Mouse (Mus musculus): ENCODE measurements around the gene Sh2d2a. TPM values are rescaled to one million over a fixed set of nuclear protein-coding genes. Genes with fewer than 3 reads are reported as not detected.
"Not testable (repeated sequence)": the region's sequence is repeated elsewhere in the genome, so short reads cannot be mapped to it uniquely, and the experiment has no call there.

Gene Sh2d2a
- total and polyA plus RNA-seq, 3 experiments: 0.17 to 0.31 (median 0.30) TPM

GRCm38 (mm10) chr3:87855936-87856335 is 9.4 kb downstream of the Sh2d2a start:
- no peak for DNase-seq

GRCm38 (mm10) chr3:87857666-87858065 is 11.1 kb downstream of the Sh2d2a start:
- no peak for DNase-seq

DNA sequence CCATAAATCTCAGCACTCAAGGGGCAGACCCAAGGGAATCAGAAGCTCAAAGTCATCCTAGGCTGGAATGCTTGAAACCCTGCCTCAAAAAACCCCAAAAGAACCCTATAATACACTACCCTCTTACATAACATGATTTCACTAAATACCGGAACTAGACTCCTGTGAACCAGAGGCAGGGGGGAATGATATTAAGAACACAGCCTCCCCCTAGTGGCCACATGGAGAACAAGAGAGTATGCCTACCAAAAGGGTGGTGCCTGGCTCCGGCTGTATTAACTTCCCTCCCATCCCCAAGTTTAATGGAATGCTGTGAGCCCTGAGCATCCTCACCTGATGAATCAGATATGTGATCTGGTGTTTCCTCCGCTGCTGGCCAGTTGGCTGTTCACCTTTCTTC is 13.3 kb downstream of the Sh2d2a start:
- peak; percentile 56 for DNase-seq

DNA sequence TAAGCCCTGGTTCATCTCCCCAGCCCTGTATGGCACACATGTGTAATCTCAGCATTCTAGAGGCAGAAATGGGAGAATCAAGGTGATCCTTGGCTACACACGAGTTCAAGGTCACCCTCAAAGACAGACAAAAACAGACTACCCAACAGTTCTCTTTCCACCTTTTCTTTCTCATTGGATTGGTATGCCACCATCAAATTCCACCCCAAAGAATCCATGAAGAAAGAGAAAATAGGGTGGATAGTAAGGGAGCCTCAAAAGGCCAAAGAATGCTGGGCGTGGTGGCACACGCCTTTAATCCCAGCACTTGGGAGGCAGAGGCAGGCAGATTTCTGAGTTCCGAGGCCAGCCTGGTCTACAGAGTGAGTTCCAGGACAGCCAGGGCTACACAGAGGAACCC is 17.6 kb downstream of the Sh2d2a start:
- DNase-seq: not testable (repeated sequence)

- peak; percentile 48 for DNase-seq
These were observed 31.2 kb downstream of the Sh2d2a start for GRCm38 (mm10) chr3:87877730-87878129.

DNA sequence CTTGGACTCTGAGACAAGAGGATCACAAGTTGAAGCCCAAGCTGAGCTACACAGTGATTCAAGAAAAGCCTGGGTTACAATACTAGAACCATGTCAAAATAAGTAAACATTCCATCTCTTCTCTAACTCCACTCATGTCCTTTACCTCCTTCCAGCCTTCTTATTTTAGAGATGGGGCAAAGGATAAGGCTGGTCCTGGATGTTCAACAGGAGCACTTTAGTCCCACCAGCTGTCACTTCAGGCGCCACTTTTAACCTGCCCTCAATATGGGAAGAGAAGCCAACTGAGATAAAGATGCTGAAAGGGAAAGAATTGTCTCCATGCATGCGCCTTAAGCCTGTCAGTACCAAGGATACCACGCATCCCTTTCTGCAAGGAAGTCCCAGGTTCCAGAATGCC is 37.7 kb downstream of the Sh2d2a start:
- DNase-seq: no peak

DNA sequence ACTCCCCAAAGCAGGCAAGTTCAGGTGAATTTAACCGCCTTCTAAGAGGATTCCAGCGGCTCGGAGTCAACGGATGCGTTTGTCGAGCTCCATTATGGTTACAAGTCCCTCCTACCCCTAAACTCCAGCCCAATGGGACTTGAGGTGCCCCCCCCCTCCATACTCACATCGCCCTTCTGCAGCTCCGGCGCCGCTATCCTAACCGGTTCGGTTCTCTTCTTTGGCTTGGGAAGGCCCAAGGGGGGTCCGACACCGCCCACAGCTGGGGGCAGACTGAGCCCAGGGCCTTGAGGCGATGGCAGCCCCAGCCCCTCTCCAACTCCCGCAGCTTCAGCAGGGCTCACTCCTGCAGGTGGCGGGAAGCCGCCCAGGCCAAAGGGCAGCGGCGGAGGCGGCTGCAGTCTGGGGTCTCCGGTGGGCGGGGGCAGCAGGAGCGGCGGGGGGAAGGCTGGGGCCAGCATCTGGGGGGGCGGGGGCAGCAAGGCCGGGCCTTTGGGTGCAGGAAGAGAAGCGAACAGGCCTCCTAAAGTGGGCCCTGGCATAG is 38.2 kb downstream of the Sh2d2a start:
- peak; percentile 61 for DNase-seq

GRCm38 (mm10) chr3:87885281-87886003 is 38.9 kb downstream of the Sh2d2a start, which contains the start of gene Prcc:
Prcc (minus strand) TSS chr3:87885608.
- peak; percentile 95 for DNase-seq

GRCm38 (mm10) chr3:87886004-87886365 is 39.4 kb downstream of the Sh2d2a start:
- no peak for DNase-seq

DNA sequence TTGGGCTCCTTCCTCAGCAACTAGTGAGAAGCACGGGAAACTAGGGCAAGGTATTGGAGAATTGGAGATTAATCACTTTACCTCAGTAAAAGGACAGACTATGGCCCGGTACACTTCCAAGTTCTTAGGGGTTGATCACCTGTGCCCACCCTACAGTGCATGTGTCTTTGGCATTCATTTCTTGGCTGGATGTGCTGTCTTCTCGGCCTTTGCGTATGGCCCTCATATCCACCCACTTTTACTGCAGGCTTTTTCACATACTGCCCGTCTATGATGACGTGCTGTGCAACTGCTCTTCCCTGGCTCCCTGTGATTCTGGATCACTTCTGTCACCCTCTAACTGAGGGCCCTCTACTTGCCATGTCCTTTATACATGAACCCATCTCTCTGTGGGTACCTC is 39.9 kb downstream of the Sh2d2a start:
- no peak for DNase-seq

DNA sequence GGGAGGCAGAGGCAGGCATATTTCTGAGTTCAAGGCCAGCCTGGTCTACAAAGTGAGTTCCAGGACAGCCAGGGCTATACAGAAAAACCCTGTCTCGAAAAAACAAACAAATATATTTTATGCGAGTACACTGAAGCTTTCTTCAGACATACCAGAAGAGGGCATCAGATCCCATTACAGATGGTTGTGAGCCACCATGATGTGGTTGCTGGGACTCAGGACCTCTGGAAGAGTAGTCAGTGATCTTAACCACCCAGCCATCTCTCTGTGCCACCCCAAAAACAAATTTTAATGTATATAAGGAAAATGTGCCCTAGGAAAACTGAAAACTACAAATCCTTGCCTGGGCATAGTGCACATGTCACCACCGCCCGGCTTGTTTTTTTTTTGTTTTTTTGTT is 40.8 kb downstream of the Sh2d2a start:
- not testable (repeated sequence) for DNase-seq

DNA sequence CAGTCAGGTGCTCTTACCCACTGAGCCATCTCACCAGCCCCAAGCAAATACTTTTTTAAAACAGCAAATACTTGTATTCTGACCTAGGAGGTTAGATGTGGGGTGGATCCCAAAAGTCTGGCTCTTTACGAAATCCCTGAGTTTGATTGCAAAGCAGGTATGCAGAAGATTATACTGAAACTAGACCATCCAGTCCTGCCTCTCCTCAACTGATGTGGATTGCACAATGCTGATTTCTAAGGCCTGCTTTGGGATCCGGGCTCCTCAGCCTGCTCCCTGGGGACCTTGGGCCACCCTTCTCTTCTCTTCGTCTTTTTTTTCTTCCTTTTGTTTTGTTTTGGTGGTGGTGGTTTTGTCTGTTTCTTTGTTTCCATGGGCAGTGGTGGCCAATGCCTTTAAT is 44.9 kb downstream of the Sh2d2a start:
- DNase-seq: no peak

GRCm38 (mm10) chr3:87893367-87893905 is 46.9 kb downstream of the Sh2d2a start:
- DNase-seq: no peak

DNA sequence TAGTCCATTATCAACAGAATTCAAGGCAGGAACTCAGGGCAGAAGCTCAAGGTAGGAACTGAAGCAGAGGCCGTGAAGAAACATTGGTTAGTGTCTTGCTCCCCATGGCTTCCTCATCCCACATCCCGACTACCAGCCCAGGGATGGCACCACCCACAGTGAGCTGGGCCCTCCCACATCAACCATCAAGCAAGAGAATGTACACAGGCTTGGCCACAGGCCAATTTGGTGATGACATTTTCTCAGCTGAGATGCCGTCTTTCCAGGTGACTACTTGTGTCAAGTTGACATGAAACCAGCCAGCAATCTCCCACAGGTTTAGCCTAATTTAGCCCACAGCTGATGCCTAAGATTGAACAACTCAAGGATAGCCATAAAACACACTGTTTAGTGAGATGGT is 52.7 kb downstream of the Sh2d2a start:
- DNase-seq: no peak

GRCm38 (mm10) chr3:87899776-87900175 is 53.2 kb downstream of the Sh2d2a start:
- no peak for DNase-seq

DNA sequence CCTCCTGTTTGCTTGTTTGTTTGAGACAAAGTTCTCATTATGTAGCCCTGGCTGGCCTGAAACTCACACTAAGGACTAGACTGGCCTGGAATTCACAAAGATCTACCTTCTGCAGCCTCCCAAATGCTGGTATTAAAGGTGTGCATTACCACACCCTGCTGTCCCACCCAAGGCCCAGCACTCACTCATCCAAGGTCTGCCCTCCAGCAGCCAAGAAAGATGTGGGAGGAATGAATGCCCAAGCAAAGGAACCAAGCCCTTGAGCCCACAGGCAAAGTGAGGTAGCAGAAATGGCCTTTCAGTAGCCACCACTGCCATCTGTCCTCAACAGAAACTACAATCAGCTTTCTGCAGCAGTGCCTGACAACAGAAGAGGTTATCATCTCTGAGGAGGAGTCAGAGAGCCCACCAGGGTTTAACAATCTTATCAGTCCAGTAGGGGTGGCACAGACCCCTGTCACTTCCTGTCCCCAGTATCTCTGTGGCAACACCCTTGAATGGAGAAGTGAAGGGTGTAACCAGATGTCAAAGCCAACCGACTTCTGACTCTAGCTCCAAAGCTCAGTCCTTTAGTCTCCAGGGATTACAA is 54.6 kb downstream of the Sh2d2a start:
- no peak for DNase-seq

- not testable (repeated sequence) for DNase-seq
These were observed 55.4 kb downstream of the Sh2d2a start for GRCm38 (mm10) chr3:87901959-87902358.

DNA sequence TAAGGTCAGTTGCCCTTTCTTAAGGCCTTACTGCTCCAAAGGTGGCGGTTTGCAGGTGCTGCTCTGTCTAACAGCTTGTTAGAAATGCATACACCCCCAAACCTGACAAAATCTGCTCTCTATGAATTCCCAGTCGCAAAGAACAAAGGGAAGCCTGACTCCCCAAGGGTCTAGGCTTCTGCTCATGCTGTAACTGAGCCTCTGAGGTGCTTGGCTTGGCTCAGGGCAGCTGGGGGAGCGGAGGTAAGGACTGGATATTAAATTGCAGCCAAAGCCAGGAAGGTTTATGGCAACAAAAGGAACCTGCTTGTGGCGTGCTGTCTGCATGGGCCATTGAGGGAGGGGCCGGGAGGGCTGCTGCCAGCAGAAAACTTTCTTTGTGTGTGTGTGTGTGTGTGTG is 57.3 kb downstream of the Sh2d2a start:
- no peak for DNase-seq

Other genes starting within 250 kb of the Sh2d2a start
- gene Arhgef11, start 229.2 kb upstream of the Sh2d2a start, total RNA-seq (2021): 10 to 100 TPM; 38.0 to 40.0 TPM
- 27.7 and 33.0 TPM in 2 replicates for gene Arhgef11, start 229.2 kb upstream of the Sh2d2a start, polyA plus RNA-seq (2012; rRNA removed)
- gene Lrrc71, start 98.1 kb upstream of the Sh2d2a start, total RNA-seq (2021): 1 to 10 TPM in 1 of 2 experiments, not detected in 1; 1.2 TPM
- gene Lrrc71, start 98.1 kb upstream of the Sh2d2a start, polyA plus RNA-seq (2012; rRNA removed): 0.06 and 0.43 TPM in 2 replicates
- 1 to 10 TPM; 4.6 to 6.3 TPM for gene Ntrk1, start 51.6 kb upstream of the Sh2d2a start, total RNA-seq (2021)
- gene Ntrk1, start 51.6 kb upstream of the Sh2d2a start, polyA plus RNA-seq (2012; rRNA removed): 8.8 and 17.4 TPM in 2 replicates
- gene Insrr, start 49.8 kb upstream of the Sh2d2a start, total RNA-seq (2021): under 1 TPM; 0.52 to 0.69 TPM
- 1.2 and 3.9 TPM in 2 replicates for gene Insrr, start 49.8 kb upstream of the Sh2d2a start, polyA plus RNA-seq (2012; rRNA removed)
- 10 to 100 TPM; 20.0 to 23.9 TPM for gene Pear1, start 22.4 kb upstream of the Sh2d2a start, total RNA-seq (2021)
- gene Pear1, start 22.4 kb upstream of the Sh2d2a start, polyA plus RNA-seq (2012; rRNA removed): 63.3 and 71.7 TPM in 2 replicates
- gene Prcc, start 38.9 kb downstream of the Sh2d2a start, total RNA-seq (2021): 10 to 100 TPM; 48.0 to 52.0 TPM
- gene Prcc, start 38.9 kb downstream of the Sh2d2a start, polyA plus RNA-seq (2012; rRNA removed): 28.5 and 32.5 TPM in 2 replicates
- 100 to 1,000 TPM; 181 to 206 TPM for gene Hdgf, start 59.6 kb downstream of the Sh2d2a start, total RNA-seq (2021)
- 54.3 and 64.8 TPM in 2 replicates for gene Hdgf, start 59.6 kb downstream of the Sh2d2a start, polyA plus RNA-seq (2012; rRNA removed)
- 100 to 1,000 TPM; 114 to 120 TPM for gene Mrpl24, start 72.8 kb downstream of the Sh2d2a start, total RNA-seq (2021)
- 15.1 and 18.0 TPM in 2 replicates for gene Mrpl24, start 72.8 kb downstream of the Sh2d2a start, polyA plus RNA-seq (2012; rRNA removed)
- gene Isg20l2, start 83.6 kb downstream of the Sh2d2a start, total RNA-seq (2021): 10 to 100 TPM; 16.3 to 21.4 TPM
- gene Isg20l2, start 83.6 kb downstream of the Sh2d2a start, polyA plus RNA-seq (2012; rRNA removed): 9.4 and 9.7 TPM in 2 replicates
- gene Rrnad1, start 84.0 kb downstream of the Sh2d2a start, total RNA-seq (2021): 10 to 100 TPM; 13.1 to 16.3 TPM
- 41.5 and 44.6 TPM in 2 replicates for gene Rrnad1, start 84.0 kb downstream of the Sh2d2a start, polyA plus RNA-seq (2012; rRNA removed)
- gene Crabp2, start 101.9 kb downstream of the Sh2d2a start, total RNA-seq (2021): under 1 TPM; 0.52 to 0.72 TPM
- gene Crabp2, start 101.9 kb downstream of the Sh2d2a start, polyA plus RNA-seq (2012; rRNA removed): 0.47 TPM in 1 of 2 replicates, not detected in the other
- gene Nes, start 124.3 kb downstream of the Sh2d2a start, total RNA-seq (2021): 1 to 10 TPM; 7.0 to 9.2 TPM
- gene Nes, start 124.3 kb downstream of the Sh2d2a start, polyA plus RNA-seq (2012; rRNA removed): 3.5 and 7.0 TPM in 2 replicates
- 10 to 100 TPM; 52.6 to 54.9 TPM for gene Bcan, start 153.5 kb downstream of the Sh2d2a start, total RNA-seq (2021)
- gene Bcan, start 153.5 kb downstream of the Sh2d2a start, polyA plus RNA-seq (2012; rRNA removed): 127 and 132 TPM in 2 replicates
- not detected for gene Hapln2, start 180.8 kb downstream of the Sh2d2a start, total RNA-seq (2021)
- gene Hapln2, start 180.8 kb downstream of the Sh2d2a start, polyA plus RNA-seq (2012; rRNA removed): 0.65 TPM in 1 of 2 replicates, not detected in the other
- gene Gpatch4, start 196.4 kb downstream of the Sh2d2a start, total RNA-seq (2021): 10 to 100 TPM; 13.9 to 16.6 TPM
- gene Gpatch4, start 196.4 kb downstream of the Sh2d2a start, polyA plus RNA-seq (2012; rRNA removed): 2.3 and 3.5 TPM in 2 replicates
- gene Naxe, start 211.7 kb downstream of the Sh2d2a start, total RNA-seq (2021): 100 to 1,000 TPM; 142 to 155 TPM
- 79.6 and 113 TPM in 2 replicates for gene Naxe, start 211.7 kb downstream of the Sh2d2a start, polyA plus RNA-seq (2012; rRNA removed)
- not detected for gene Ttc24, start 231.5 kb downstream of the Sh2d2a start, total RNA-seq (2021)
- not detected in 2 replicates for gene Ttc24, start 231.5 kb downstream of the Sh2d2a start, polyA plus RNA-seq (2012; rRNA removed)
- gene Iqgap3, start 235.2 kb downstream of the Sh2d2a start, total RNA-seq (2021): 1 to 10 TPM in 1 of 2 experiments, under 1 TPM in 1; 0.69 to 1.1 TPM
- 3.0 and 3.6 TPM in 2 replicates for gene Iqgap3, start 235.2 kb downstream of the Sh2d2a start, polyA plus RNA-seq (2012; rRNA removed)

All from adrenal gland, adult 2 months (tissue).